Mouse (Mus musculus) large intestine, adult 2 months (tissue): ENCODE measurements around the gene Fam122b. TPM values are rescaled to one million over a fixed set of nuclear protein-coding genes. Genes with fewer than 3 reads are reported as not detected.

Experiments used
- DNase-seq: peaks from one replicate; pipeline ENCODE4 v3.0.0-alpha.2; 2012; ENCODE audit warnings: low read depth, low spot score
- WGBS: fragments of 180-500 bp; shearing (Covaris S2); methylation state at CpG from one replicate; pipeline ENCODE4 v1.1.7; 2018; 5-methylcytosine and 5-hydroxymethylcytosine counted together
- polyA plus RNA-seq: library from polyadenylated mRNA; depleted of rRNA; stranded (reverse); fragments of >200 nt; gene quantifications from 2 replicates; pipeline ENCODE4 v1.2.3, GENCODE M21; 2012; rRNA removed

Gene Fam122b
- polyA plus RNA-seq, 1 experiment: 1.3 TPM

DNA sequence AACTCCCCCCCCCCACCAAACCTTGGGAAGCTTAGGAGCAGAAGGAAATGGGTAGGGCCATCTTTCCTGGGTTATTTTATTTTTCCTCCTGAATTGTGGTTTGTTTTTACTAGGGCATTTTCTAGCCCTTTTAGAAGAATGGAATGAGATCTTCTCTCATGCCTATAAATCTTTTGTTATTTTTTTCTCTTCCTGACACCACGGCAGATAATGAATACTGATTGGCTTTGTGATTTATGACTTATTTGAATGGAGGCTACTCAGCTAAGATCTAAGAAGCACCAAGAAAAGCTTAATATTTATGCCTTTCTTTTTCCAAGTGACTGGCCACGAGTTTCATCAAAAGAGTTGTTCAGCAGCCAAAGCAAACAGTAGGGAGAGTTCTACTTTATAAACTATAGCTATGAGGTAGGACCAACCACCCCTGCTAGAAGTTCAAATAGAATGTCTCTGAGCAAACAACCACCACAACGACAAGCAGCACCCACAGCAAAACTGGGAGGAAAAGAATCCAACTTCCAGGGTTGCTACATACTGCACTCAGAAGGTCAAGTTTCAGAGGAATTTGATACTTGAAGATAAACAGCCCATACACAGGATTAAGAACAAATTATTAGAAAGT is 64.8 kb downstream of the Fam122b start:
- 13% methylated on average over 3 of the region's 3 CpGs for WGBS
- no peak for DNase-seq

DNA sequence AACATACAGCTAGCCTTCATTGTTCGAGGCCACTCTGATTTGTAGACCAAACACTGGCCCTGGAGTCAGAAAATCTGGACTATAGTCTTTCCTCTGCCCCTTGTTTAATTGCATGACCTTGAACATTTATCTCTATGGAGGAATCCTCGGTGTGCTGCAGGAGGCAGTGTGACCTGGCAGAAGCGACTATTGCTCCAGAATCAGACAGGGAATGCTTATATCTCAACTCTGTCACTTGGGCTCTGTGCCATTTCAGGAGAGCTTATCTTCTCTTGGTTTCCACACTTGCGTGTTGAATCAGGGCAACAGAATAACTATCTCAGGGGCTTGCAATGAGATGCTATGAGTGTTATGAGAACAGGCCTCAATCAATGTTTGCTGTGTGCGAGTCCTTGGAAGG is 68.0 kb downstream of the Fam122b start:
- no peak for DNase-seq
- 68% methylated on average over 5 of the region's 5 CpGs for WGBS

DNA sequence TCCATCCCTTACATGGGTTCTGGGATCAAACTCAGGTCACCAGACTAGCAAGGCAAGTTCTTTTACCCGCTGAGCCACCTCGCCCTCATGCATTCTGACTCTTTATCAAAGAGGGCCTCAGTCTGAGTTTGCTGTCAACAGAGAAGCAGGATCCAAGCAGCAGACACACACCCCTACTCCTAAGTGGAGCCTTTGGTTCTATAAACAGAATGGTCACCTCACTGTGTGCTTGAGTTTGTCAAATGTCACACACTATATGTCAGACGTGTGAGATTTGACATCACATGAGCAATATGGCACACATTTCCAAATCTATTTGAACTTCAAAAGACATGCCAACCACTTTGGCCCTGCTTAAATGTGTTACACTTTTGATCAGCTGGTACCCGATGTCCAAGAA is 71.9 kb downstream of the Fam122b start:
- WGBS: 90% methylated on average over 4 of the region's 4 CpGs
- no peak for DNase-seq

DNA sequence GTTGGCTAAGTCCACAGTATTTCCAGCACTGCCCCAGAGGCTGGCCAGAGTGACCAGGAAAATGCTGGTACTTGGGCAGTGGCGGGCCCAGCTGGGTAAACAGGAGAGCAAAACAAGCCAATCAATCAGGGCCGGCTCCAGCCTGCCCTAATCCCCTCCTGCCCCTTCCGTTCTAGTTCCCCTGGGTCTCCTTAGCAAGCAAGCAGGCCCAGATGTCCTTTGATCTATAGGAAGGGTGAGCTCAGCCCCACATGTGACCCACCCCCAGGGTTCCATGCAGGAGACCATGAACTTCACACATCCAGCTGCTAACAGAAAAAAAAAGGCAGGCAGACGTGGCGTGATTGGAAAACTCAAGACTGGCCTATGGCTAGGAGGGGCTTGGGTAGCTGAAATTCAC is 73.2 kb downstream of the Fam122b start:
- DNase-seq: no peak
- WGBS: 82% methylated on average over 5 of the region's 5 CpGs

Other genes starting within 250 kb of the Fam122b start
- not detected in 2 replicates for gene Plac1, start 29.7 kb downstream of the Fam122b start, polyA plus RNA-seq
- gene Fam122c, start 3.6 kb upstream of the Fam122b start, polyA plus RNA-seq: not detected in 2 replicates
- gene Mospd1, start 100.7 kb upstream of the Fam122b start, polyA plus RNA-seq: 2.3 and 3.5 TPM in 2 replicates
- gene Etd, start 165.1 kb upstream of the Fam122b start, polyA plus RNA-seq: not detected in 2 replicates